Mouse (Mus musculus): ENCODE measurements around the gene Acta2.

GRCm38 (mm10) chr19:34242925-34243324 lies 12.5 kb downstream of the Acta2 start:
- TF ChIP-seq CTCF (IDR thresholded peaks at IDR 0.05; ENCODE audit: extremely low read depth, insufficient read depth, low read length) (no peak), POLR2A (IDR thresholded peaks at IDR 0.05; ENCODE audit: extremely low read depth, insufficient read depth, low read length) (no peak)
